Mouse (Mus musculus): Measurements from ENCODE around the gene Ckmt1.
"Not testable (repeated sequence)": the region's sequence is repeated elsewhere in the genome, so short reads cannot be mapped to it uniquely, and the experiment has no call there.

Ckmt1 gene

GRCm38 (mm10) chr2:121357494-121357893 is at the start of gene Ckmt1:
Ckmt1 (plus strand) TSS chr2:121357714.
- DNase-seq: peak; percentile 30

DNA sequence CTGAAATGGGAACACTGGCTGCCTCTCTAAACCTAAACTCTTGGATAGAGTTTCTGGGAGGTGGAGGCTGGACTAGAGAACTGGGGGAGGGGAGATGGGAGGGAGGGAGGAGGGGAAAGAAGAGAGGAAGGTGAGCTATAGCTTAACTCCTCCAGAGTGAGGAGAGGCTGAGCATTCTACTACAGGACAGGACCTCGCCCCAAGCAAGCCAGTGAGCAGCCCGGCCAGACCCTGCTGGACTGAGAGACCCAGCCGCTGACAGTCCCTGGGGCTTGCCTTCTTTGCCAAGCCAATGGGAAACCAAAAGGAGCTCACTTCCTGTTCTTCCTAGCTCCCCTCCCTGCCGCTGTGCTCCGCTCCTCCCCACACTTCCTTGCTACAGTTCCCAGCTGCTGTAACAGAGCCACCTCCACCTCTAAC is 48.5 kb upstream of the Ckmt1 start:
- DNase-seq: no peak

GRCm38 (mm10) chr2:121316278-121316677 is 41.2 kb upstream of the Ckmt1 start:
- no peak for DNase-seq

- DNase-seq: peak; percentile 95
These were observed 34.5 kb upstream of the Ckmt1 start for GRCm38 (mm10) chr2:121323041-121323440.

DNA sequence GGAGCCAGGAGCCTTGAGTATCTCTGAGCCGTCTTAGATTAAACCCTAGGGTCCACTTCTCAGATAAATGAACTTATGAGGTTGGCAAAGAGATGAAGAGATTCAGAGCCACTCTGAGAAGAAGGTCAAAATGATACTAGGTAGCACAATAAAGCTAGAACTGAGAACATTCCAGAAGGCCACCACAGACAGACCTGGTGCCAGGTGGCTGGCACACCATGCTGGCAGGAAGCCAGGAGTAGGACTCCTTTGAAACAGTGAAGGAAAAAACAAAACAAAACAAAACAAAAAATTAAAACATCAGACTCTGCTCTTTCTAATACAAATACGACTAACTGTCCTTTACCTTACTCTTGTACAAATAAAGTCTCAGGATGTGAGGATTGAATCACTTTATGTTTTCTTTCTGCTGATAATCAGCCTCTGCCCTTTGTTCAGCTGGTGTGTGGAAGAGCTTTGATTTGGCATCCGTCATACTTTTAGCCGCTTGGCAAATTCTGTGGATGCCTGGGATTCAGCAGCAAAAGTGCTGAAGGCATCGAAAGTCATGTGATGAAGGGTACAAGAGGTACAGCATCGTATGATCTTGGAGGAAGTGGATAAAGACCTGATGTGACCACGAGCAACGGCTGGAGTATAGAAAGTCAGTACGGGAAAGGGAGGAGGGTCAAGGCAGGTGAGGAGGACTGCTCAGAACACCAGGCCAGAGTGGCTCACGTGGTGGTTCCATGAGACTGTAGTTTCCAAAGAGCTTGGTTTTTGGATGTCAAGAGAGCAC is 33.6 kb upstream of the Ckmt1 start:
- DNase-seq: peak; percentile 88

DNA sequence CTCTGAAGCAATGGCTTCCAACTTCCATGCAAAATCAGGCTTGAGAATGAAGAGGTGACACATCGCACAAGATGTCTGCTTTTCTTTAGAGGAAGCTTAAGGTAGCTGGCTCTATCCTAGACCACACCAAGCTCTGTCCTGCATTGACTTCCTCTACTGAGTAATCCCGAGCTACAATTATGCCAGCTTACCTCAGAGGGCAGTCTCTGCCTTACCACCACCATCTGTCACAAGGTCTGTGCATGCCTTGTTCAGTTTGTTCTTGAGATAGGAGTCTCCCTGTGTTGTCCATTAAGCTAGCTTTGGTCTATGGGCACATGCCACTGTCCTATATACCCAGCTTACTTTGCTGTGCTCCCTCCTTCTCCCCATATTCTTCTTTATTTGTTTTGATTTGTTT is 28.0 kb upstream of the Ckmt1 start:
- DNase-seq: peak; percentile 85

GRCm38 (mm10) chr2:121339057-121339456 is 18.5 kb upstream of the Ckmt1 start:
- no peak for DNase-seq

DNA sequence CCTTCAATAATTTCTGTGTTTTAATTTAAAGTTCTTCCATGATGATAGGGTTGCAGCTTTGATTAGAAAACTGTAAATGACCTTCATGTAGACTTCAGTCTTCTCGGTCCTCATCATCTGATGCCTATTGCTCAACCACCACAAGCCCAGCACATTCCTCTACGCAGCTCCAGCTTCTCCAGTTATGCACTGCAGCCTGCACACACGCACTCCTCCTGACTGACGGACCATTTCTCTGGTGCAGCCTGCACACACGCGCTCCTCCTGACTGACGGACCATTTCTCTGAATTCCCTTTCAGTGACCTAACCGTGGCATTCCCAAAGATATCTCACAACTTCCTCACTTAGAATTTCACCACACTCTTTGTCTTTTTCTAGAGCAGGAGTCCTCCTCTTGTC is 4.4 kb upstream of the Ckmt1 start:
- DNase-seq: no peak

- DNase-seq: no peak
These were observed 3.1 kb upstream of the Ckmt1 start for GRCm38 (mm10) chr2:121354378-121354777.

GRCm38 (mm10) chr2:121354820-121355592 is 2.5 kb upstream of the Ckmt1 start, which contains the start of gene Ppip5k1:
Ppip5k1 (minus strand) TSS chr2:121355396.
- DNase-seq: peak; percentile 97

DNA sequence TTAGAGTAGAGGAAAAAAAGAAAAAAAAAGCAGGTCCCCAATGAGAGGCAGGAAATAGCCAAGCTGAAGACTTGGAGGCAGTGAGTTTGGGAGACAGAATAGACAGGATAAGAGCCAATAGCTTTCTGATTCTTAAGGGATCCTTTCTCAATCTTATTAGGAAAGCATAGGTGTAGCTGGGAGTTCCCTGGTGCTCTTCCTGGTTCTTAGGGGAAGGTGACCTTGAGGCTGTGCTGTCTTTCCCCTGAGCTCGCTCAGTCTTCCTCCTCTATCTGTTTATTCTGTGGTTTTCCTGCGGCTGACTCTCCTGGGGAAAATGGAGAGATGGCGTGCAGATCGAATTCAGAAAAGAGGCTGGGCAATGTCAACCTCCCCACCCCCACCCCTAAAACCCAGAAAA is 447 bp downstream of the Ckmt1 start:
- DNase-seq: no peak

GRCm38 (mm10) chr2:121358381-121358780 is 867 bp downstream of the Ckmt1 start:
- DNase-seq: peak; percentile 95

- DNase-seq: peak; percentile 55
These were observed 1.9 kb downstream of the Ckmt1 start for GRCm38 (mm10) chr2:121359461-121359860.

DNA sequence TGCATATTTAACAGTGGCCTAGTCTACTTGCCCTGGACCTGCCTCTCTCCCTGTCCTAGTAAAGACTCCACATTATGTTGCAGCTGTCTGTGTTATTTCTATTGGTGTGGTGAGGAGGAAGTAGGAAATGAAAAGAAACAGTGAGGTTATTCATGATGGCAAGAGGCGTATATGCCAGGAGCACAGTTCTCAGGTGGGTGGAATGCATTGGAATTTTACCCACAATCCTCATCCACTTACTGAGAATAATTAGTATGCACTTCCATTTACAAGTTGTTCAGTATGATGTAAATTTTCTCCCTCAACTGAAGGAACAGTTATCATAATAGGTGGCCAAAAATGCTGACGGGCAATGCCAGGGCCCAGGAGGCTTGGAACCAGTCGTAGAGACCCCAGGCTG is 6.1 kb downstream of the Ckmt1 start:
- DNase-seq: no peak

DNA sequence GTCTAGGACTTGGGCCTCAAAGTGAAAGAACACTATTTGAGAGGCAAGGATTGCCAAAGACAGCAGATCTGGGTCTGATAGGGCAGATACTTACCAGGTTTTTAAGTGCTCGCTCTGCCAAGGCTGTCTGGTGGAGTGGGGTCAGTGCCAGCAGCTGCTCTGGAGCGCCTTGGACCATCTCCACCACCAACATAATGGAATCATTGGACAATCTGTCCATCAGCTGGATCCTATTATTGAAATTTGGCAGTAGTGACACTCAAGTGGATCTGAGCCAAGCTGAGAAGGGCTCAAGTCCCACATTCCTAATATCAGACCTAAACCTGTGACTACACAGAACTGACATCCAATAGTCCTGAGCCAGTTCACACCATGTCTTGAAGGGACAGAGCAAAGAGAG is 11.3 kb downstream of the Ckmt1 start:
- DNase-seq: peak; percentile 51

DNA sequence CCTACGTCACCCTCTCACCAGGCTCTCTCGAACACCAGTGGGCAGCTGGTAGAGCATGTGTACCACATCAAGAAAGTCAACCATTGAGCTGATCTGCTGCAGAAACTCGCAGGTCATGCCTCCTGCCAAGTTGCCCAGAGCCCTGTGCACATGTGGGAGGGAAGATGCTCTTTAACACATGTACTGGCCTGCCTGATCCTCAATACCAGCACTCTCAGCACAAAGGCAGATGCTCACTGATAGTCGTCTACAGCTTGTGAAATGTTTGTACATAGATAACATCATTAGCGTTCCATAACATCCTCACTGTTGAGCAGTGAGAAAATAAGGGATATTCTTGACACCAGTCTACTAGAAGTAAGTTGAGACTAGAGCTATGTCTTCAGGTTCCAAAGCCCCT is 13.4 kb downstream of the Ckmt1 start:
- no peak for DNase-seq

- DNase-seq: no peak
These were observed 14.8 kb downstream of the Ckmt1 start for GRCm38 (mm10) chr2:121372266-121372665.

- DNase-seq: no peak
These were observed 17.3 kb downstream of the Ckmt1 start for GRCm38 (mm10) chr2:121374766-121375165.

GRCm38 (mm10) chr2:121386961-121387575 is 29.6 kb downstream of the Ckmt1 start, which contains the start of gene Strc:
Strc (minus strand) TSS chr2:121387168.
- DNase-seq: not testable (repeated sequence)

GRCm38 (mm10) chr2:121396624-121397023 is 39.1 kb downstream of the Ckmt1 start:
- peak; percentile 74 for DNase-seq

- no peak for DNase-seq
These were observed 45.8 kb downstream of the Ckmt1 start for GRCm38 (mm10) chr2:121403296-121403695.

GRCm38 (mm10) chr2:121408160-121408559 is 50.6 kb downstream of the Ckmt1 start:
- DNase-seq: no peak

DNA sequence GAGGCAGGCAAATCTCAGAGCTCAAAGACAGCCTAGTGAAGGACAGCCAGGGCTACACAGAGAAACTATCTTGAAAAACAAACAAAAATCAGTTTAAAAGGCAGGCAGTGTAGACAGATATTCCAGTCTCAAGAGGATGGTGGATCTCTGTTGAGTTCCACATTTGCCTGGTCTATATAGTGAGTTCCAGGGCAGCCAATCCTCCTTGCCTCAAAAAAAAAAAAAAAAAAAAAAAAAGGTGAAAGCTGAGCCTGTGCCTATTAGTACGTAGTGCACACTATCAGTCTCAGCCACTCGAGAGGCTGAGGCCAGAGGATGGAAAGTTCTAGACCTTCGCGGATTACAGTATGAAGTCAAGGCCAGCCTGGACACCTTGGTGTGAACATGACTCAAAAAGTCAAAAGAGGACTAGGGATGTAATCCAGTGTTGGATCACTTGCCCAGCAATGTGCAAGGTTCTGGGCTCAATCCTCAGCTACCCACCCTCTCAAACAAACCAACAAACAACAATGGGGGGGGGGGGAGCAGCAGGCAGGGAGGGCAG is 55.4 kb downstream of the Ckmt1 start:
- DNase-seq: no peak
